Mouse (Mus musculus): ENCODE measurements at regions not wholly inside any gene's neighbourhood (a gene's known extent, or its start where the extent isn't known, plus 50 kb on each side); places are given as distances from the start of the nearest gene placed in this dataset.

DNA sequence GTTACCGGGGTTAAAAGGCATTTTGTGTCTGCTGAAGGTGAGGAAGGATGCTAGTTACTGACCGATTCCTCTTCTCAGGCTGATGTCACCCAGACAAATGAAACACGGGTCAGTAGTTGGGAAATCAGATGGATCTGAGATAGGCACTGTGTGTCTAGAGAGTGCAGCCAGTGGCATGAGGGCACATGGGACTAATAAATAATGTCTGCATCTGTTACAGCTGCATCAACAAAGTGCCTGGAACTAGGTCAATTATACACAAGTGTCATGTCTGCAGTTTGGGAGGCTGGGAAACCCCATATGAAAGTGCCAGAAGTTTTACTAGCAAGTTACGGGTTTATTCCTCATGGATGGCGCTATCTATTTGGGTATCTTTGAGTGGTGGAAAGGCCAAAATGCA is 68.8 kb downstream of the Cxcl12 start:
- no peak for DNase-seq (ENCODE audit: low spot score in 2 of 2)

DNA sequence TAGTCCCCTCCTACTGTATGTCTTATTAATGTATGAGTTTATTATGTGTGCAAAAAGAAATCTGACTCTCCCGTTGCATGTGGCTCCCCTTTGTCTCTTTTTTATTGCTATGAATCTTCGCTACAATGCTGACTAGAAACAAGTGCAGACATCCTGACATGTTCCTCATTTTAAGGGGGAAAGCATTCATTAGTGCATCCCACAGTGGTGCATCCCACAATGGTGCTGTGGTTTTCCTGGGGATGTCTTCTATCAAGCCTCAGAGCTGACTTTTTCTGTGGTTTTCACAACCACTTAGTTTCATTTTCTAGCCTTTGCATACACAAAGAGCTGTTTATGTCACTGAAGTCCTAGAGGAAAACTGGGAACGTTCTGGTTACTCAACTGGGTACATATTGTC is 72.9 kb downstream of the Cxcl12 start:
- no peak for DNase-seq (ENCODE audit: low spot score in 2 of 2)

DNA sequence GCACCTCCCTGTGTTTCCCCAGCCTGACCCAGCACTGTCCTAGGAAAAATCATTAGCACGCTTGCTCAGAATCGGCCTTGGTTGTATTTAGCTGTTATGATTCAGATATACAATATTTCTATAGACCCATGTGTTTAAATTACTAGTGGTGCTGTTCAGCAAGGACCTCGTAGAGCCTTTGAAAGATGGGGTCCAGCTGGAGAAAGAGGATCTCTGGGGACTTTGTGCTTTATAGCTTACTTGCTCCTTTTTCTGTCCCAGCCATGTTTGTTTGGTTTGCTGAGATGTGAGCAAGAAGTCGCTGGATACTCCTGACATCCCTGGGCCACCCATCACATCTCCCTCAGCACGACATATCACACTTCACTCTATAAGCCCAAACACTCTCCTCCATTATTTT is 77.1 kb downstream of the Cxcl12 start:
- DNase-seq (ENCODE audit: low spot score in 2 of 2) = no peak

DNA sequence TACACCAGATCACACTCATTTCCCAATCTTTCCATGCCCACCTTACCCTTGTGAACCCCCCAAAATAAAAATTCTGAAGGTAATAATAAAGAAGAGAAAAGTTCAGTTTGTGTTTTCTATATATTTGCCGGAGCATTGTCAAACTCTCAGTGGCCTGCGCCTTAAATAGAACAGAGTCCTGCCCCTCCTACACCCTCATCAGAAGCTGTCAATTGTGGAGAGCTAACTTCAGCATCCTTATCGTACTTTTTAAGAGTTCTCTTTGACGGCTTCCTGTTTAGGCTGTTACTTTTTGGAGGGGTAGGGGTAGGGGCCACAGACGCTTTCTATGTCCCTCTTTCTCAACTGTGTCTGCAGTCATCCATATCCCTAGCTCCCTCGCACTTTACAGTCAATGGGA is 77.5 kb downstream of the Cxcl12 start:
- DNase-seq (ENCODE audit: low spot score in 2 of 2) = no peak

DNA sequence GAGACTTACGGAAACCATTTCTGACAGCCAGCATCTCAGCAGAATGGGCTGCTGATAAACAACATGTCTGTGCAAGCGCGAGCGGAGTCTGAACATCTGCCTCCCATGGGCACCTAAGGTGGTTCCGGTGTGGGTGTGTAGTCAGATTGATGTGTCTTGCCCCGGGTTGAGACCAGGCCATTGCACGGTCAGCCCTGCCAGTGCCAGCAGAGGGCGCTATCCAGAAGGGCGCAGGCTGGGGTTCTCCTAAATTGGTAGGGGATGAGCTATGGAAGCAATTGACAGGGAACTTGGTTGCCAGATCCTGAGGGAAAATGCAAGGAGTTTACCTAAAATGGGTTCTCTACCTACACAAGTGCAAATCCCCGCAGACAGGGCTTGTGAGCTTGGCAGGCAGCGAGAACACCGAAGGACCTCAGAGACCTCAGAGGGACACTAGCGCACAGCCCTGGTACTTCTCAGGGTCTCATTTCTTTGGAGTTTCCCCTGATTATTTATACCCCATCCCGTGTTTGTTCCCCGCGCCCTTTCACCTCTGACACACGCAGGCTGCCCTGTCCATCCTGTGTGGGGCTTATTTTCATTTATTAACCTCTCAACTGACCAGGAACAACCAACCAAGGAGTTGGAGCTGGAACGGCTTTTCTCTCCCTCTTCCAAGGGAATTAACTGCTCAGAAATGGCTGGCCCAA is 81.0 kb downstream of the Cxcl12 start:
- no peak for DNase-seq (ENCODE audit: low spot score in 2 of 2)

DNA sequence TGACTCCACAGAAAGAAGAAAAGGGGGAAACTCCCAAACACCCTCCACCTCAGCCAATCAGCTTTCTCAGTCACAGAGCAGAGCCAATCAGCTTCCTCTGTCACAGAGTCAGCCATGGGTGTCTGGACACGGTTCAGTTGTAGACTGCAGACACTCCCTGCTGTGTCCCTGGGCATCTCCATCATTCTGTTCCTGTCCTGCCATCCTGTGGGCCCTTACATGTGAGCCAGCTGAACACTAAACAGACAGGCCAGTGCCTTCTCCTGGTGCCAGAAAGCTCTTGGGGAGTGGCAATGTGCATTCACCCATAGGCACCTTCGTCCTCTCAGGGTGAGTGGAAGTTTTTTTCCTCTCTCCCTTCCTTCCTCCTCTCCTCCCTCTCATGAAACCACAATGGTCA is 81.7 kb downstream of the Cxcl12 start:
- DNase-seq (ENCODE audit: low spot score in 2 of 2) = no peak

DNA sequence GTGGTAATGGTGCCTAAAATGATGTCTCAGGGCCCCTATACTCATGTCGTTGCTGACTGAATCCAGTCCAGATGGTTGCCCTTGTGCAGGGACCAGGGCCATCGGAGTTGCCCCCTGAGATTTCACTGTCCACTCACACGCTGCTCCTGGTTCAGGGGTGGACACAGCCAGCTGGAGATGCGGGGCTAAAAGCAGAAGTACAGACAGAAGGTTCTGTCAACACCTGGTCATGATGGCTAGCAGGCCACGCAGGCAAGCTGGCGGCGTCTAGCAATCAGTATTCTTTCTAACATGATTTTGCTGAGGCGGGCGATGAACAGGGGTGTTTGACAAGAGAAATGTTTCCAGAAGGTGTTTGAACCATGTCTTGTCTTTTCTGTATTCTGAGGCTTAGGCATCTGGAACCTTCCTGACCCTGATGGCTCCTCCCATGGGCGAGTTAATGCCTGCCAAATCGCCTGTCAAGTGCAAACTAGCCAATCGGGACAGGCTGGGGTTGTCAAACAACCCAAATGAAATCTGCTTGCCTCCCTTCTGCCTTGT is 83.1 kb downstream of the Cxcl12 start:
- DNase-seq (ENCODE audit: low spot score in 2 of 2) = no peak

DNA sequence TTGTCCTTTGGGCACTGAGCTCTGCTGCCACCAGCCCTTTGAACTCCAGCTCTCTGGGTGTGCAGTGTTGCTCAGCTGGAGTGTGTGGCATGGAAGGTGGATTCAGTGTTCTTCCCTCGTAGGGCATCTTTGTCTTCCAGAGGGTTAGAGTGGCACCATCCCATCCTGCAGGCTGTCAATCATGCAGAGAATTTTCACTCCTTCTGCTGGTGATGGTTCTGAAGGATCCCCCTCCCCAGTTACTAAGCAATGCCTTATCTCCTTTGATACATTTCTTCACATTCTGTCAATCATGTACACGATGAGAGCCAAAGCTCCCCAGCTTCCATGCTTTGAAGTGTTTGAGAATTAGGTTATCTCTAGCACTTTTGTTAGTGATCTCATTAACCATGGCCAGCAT is 84.0 kb downstream of the Cxcl12 start:
- DNase-seq (ENCODE audit: low spot score in 2 of 2) = no peak

DNA sequence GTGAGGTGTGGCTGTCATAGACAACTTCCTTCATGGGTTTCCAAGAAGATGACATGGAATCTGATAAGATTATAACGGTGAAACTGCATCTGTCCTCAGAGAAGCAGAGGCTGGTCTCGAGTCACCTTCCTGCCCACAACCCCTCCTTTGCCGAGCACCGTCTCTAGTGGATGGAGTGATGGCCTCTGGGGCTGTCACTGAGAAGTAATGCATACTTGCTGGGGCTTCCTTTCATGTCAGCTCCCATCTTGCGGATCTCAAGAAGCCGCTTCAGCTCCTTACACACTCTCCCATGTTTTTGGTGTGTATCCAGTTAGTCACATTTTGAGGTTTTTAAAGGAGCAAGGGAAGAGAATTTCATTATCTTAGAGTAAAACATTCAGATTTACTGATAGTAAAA is 84.7 kb downstream of the Cxcl12 start:
- no peak for DNase-seq (ENCODE audit: low spot score in 2 of 2)

DNA sequence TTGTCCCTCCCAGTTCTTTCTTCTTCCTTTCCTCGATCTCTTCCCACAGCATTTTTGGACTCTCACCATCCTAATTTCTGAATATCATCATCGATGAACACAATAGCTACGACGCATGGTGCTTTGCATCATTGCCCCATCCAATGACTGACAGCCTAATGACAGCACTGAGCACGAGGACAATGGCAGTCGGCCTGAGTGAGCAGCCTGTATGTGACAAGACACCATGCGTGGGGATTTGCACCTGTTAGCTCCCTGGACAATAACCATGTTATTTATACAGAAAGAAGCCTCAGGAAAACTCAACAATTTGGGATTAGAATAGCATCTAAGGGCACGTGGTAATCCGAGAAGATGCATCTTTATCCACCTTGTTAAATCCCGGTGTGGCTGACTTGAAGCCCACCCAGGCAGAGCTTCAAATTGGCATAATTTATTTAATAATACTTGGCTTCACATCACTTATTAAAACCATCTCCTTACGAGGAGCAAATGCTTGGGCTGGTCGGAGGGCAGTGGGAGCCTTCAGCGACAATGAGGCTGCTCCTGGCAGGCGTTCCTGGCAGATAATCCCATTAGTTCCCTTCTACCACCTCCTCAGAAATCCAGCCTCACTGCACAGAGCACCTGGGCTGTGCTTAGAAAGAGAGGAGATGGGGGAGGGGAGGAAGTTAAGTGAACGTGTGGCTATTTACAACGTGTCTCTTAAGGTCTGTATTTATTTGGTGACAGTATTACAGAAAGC is 85.4 kb downstream of the Cxcl12 start:
- no peak for DNase-seq (ENCODE audit: low spot score in 2 of 2)

DNA sequence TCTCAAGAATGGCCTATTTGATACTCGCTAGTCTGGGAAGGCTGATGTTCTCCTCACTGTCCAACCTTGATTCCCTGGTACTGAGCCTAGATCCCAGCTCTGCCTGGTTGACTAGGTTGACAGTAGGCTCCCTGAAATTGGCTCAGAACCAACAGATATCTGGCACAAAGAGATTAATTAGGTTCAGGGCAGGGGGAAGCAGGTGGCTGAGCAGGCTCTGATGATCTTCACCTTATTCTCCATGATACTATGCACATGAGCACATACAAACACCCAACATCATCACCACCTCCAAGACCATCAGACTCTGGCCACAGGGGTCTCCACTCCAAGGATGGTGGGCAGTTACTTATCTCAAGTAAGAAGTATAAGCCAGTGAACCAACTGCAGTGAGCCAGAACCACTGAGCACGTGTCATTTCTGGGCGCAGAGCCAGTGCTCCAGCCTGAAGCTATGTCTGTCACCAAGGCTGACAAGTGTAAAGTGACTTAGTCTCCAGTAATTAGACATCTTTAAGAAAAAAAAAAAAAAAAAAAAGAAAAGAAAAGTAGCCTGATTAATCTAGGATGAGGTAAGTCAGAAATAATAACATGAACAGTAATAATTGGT is 86.4 kb downstream of the Cxcl12 start:
- peak; percentile 59 to 73 for DNase-seq (ENCODE audit: low spot score in 2 of 2)

DNA sequence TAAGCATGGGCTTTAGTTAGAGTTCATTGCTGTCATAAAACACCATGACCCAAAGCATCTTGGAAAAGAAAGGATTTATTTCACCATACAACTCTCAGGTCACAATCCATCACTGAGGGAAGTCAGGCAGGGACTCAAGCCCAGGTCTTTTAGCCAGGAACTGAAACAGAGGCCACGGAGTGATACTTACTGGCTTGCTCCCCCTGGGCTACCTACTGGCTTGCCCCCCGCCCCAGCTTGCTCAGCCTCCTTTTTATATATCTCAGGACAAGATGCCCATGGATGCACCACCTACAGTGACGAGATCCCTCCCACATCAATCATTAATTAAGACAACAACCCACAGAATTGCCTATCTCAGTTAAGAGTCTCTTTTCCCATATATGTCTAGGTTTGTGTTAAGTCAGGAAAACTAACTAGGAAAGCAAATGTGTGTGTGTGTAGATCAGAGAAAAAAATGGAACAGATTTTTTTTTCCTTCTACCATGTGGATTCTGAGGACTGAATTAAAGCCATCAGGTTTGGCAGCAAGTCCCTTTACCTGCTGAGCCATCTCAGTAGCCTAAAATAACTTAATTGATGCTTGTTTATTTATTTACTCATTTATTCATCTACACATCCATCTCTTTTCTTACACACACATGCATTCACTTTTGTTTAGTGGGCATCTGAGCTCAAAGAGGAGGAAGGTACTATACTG is 87.2 kb downstream of the Cxcl12 start:
- no peak for DNase-seq (ENCODE audit: low spot score in 2 of 2)

DNA sequence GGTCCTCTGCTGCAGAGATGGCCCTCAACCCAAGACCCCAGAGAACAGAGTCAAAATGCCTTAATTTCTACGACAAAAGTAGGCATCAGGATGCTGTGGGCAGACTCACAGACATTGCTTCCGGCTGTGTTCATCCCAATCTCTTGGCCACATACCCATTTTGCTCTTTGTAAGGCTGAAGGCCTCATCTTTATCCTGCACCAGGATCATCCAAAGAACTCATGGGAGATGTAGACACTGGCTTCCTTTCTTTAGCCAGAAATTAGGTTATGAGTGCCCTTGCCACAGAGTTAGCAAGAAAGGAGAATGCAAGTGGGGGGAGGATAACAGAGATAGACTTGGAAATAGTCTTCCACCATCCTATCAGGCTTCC is 87.8 kb downstream of the Cxcl12 start:
- no peak for DNase-seq (ENCODE audit: low spot score in 2 of 2)

DNA sequence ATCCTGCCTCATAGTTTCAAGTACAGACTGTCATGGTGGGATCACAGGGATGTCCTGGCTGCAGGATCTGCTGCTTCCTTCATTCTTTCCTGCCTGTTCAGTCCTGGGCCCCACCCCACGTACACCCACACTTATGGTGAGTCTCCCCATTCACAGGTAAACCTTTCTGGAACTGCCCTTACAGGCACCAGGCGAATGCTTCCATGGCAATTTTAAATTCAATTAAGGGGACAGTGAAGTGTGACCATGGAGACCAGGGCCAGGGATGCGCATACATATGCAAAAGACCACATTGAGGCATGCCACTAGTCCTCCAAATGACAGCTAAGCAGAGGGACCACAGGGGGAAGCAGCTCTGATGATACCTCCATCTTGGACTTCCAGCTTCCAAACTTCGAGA is 89.3 kb downstream of the Cxcl12 start:
- DNase-seq (ENCODE audit: low spot score in 2 of 2) = no peak

DNA sequence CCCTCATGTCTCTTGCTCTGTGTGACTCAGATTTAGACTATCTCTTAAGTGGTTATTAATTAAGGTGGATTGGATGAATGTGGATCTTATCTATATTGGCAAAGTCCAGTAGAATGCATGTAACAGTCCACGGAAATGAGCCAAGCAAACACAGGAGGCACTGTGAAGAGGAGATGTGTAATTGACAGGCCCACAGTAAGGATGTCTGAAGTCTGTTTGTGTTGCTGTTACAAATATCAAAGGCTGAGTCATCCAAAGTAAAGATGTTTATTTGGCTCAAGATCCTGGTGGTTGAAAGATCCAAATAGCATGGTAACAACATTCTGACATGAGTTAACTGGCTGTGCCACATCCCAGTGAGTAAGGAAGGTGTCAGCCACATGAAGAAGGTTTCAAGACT is 99.6 kb downstream of the Cxcl12 start:
- DNase-seq (ENCODE audit: low spot score in 2 of 2) = no peak

DNA sequence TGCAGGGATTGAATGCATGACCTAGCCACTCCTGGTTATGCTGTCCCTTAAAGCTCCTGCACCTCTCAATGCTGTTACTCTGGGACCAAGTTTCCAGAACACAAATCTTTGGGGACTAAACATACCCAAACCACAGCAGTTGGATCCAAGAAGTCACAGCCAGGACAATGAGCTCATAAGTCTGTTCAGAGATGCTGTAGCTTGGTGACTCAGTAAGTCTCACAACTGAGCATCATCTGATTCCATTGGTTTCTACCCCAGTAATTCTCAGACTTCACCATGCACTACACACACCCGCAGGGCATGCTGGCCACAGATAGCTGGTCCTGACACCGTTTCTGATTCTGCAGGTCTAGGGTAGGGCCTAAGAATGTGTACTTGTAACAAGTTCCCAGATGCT is 100.0 kb downstream of the Cxcl12 start:
- no peak for DNase-seq (ENCODE audit: low spot score in 2 of 2)

DNA sequence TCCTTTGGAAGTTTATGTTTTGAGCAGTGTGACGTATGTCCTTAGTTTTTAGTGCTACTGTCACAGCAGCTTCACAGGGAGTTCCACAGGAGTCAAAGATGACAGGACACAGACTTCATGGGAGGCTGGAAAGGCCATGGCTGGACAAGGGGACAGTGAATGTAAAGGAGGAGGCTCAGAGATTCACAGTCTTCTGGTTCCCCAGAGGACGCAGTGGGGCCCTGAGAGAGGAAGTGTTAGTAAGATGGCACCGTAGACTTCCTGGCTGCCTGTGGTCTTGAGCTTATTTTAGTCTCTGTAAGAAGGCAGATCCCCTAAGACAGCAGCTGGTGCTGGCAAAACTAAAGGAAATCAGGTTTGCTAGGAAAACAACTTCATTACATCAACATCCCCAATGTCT is 101.9 kb downstream of the Cxcl12 start:
- DNase-seq (ENCODE audit: low spot score in 2 of 2) = no peak

DNA sequence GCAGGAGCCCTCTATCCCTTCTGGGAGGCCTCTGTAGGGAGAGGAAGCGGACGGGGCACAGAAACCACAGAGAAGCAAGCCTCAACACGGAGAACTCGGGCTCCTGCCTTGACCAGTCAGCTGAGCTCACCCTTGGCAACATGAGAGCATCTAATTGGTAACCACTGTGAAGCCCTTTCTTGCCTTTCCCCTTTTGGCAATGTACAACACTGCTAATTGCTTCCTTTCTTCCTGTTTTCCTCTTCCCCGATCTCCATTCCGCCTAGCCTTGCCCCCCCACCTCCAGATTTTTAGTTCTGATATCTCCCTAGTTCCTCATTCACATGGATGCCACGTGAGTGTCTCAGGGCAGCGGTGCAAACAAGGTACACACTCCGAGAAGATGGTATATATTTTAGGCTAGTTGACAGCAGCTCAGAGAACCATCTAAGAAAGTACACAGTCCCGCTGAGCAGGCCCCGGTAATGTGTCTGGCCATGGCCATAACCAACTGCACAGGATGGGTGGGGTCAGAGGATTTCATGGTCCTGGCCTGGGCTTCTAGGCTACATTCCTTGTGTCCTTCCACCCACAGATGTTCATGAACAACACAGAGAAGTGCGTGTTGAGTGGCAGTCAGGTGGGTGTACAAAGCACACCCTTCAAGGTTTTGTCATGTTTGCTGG is 103.4 kb downstream of the Cxcl12 start:
- no peak for DNase-seq (ENCODE audit: low spot score in 2 of 2)

DNA sequence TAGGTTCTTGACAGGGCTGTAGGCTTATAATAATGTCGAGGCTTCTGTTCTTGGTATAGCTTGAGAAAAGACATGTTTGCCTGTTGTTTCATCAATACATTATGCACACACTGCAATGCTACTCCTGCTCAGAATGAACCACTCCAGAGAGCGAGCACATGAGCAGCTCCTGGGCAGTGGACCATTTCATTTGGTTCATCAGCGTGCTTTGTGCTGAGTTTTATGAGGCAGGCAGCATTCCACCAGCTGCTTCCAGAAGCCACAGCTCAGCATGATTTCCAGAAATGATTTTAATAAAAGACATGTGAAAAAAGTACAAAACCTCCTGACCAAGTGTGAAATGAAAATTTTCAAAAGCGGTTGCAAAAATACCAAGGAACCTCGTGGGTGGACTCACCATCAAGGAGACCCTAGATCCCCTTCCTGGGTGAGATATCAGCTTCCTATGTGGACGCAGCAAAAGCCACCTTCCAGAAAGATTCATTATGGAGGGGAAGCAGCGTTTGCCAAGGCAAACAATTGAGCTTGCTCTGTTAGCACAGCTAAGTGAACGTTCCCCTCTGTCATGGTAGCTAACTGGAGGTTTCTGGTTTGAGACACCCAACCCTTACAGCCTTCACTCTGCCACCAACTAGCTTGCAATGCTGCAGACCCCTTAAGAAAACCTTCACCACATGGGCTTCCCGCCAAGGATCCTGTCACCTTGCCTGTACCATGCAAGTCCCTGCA is 104.1 kb downstream of the Cxcl12 start:
- DNase-seq (ENCODE audit: low spot score in 2 of 2) = no peak

DNA sequence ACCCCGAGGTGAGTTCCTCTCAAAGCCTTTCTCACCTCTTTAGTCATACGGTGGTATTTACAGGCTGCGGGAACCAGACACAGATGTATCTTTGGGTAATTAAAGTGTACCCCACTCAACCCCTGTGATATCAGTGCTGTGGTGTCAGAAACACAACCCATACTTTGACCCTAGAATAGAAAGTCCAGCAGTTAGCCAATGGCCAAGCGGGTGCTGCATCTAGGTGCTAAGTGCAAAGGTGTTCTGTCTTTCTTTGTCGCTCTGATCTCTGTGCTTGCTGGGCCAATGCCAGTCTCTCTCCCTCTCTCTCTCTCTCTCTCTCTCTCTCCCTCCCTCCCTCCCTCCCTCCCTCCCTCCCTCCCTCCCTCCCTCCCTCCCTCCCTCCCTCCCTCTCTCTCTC is 107.6 kb downstream of the Cxcl12 start:
- no peak for DNase-seq (ENCODE audit: low spot score in 2 of 2)

DNA sequence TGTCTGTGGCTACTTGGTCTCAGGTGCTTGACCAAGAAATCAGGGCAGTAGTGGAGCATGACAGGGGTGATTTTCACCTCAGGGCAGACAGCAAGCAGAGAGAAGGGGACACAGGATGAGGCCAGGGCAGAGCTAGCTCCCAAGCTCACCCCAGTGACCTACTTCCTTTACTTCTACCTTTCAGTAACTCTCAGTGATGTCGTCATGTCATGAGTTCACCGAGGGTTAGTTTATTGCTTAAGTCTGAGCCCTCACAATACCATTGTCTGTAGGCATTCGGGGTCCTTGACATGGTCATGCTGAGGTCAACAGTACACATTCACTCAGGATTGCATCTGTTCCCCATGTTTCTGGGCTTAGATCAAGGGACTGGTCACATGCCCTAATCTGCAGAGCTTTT is 108.5 kb downstream of the Cxcl12 start:
- no peak for DNase-seq (ENCODE audit: low spot score in 2 of 2)
